Mouse (Mus musculus): ENCODE results near the gene Ptprm.

DNA sequence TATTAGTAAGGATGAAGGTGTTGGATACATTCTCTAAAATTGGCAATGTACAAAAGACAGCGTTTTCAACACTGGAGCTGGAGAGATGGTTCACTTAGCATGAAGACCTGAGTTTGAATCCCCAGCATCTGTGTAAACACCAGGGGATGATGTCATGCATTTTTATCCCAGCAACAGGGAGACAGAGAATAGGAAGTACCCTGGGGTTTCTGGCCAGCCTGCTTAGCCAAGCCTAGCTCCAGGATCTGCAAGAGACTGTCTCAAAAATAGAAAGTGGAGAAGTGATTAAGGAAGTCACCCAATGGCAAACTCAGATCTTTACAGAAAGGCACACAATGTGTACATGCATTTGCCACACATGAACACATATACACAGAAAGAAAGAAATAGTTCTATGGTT, 174.8 kb downstream of the Ptprm start:
- no peak for TF ChIP-seq CTCF (IDR thresholded peaks at IDR 0.05; ENCODE audit: borderline replicate concordance, extremely low read depth, insufficient read depth, insufficient read length)
- no peak for TF ChIP-seq POLR2A (IDR thresholded peaks at IDR 0.05; ENCODE audit: borderline replicate concordance, extremely low read depth, insufficient read depth, insufficient read length, poor library complexity, severe bottlenecking)

All from brain, embryonic 14.5 days (tissue).